Mouse (Mus musculus): ENCODE results near the gene Arhgap15. TPM values are rescaled to one million over a fixed set of nuclear protein-coding genes. Genes with fewer than 3 reads are reported as not detected.
"Not testable (repeated sequence)": the region's sequence is repeated elsewhere in the genome, so short reads cannot be mapped to it uniquely, and the experiment has no call there.

The Arhgap15 gene
- polyA plus RNA-seq, 1 experiment from 2014 or later: 0.35 TPM

DNA sequence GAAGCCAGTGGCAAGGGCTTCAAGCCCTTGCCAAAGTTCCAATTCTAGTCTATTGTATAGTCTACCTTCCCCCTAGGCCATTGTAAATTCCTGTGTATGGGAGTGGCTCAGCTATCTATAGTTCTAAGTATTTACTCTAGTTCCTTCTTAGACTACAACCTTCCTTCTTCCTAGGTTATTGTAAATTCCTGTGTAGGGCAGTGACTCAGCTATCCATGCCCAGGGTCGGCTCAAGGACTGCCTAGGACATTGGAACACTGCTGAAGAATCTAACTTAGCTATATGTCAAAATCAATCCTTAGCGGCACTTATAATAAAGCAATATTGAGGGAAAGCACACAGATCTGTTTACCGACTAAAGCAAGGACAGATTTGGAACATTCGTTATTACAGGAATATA, 13.6 kb upstream of the Arhgap15 start:
- DNase-seq (ENCODE audit: low spot score); H3K36me3 ChIP-seq (replicated peaks; ENCODE audit: control insufficient read depth, insufficient read depth, low read depth, low read length); H3K9ac ChIP-seq (replicated peaks; ENCODE audit: low read length); H3K27me3 ChIP-seq (ENCODE audit: control insufficient read depth, insufficient read depth, low read length); H3K4me2 ChIP-seq (ENCODE audit: low read depth, low read length); H3K4me3 ChIP-seq (ENCODE audit: low read depth, low read length); H3K27ac ChIP-seq (replicated peaks; ENCODE audit: low read depth, low read length); H3K9me3 ChIP-seq (replicated peaks; ENCODE audit: control insufficient read depth, low read length); ATAC-seq (replicated peaks; ENCODE audit: insufficient number of reproducible peaks, low FRiP score, low TSS enrichment, low read depth); H3K4me1 ChIP-seq (ENCODE audit: control insufficient read depth, insufficient read depth, low read length): not testable (repeated sequence)
- 89% methylated on average over 4 of the region's 4 CpGs for WGBS

DNA sequence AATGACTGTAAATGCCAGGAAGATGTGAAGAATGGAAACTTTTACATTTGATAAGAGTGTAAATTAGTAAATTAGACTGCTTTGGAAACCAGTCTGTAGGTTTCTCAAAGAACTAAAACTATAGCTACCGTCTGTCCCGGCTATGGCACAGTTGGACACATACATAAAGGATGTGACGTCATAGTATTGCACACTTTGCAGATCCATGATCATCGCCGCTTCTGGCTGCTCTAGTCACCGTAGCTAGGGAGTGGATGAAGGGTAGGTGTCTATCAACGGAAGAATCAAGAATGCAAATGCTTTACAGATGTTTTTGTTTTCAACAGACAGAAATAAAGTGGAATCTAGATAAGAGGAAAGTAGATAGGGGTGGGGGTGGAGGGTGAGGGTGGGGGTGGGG, 11.1 kb upstream of the Arhgap15 start:
- H3K9me3 ChIP-seq (replicated peaks; ENCODE audit: control insufficient read depth, low read length): no peaks in the 10 kb centered on the region
- H3K4me2 ChIP-seq (ENCODE audit: low read depth, low read length): no peak overlapping the region
- no peak overlapping the region for H3K4me3 ChIP-seq (ENCODE audit: low read depth, low read length)
- 84% methylated on average over 7 of the region's 7 CpGs for WGBS
- ATAC-seq (replicated peaks; ENCODE audit: insufficient number of reproducible peaks, low FRiP score, low TSS enrichment, low read depth) (no peak), DNase-seq (ENCODE audit: low spot score) (no peak)
- H3K4me1 ChIP-seq (ENCODE audit: control insufficient read depth, insufficient read depth, low read length): no peaks in the 10 kb centered on the region
- H3K9ac ChIP-seq (replicated peaks; ENCODE audit: low read length): no peak overlapping the region
- no peaks in the 10 kb centered on the region for H3K27me3 ChIP-seq (ENCODE audit: control insufficient read depth, insufficient read depth, low read length)
- no peak overlapping the region for H3K27ac ChIP-seq (replicated peaks; ENCODE audit: low read depth, low read length)
- no peaks in the 10 kb centered on the region for H3K36me3 ChIP-seq (replicated peaks; ENCODE audit: control insufficient read depth, insufficient read depth, low read depth, low read length)

DNA sequence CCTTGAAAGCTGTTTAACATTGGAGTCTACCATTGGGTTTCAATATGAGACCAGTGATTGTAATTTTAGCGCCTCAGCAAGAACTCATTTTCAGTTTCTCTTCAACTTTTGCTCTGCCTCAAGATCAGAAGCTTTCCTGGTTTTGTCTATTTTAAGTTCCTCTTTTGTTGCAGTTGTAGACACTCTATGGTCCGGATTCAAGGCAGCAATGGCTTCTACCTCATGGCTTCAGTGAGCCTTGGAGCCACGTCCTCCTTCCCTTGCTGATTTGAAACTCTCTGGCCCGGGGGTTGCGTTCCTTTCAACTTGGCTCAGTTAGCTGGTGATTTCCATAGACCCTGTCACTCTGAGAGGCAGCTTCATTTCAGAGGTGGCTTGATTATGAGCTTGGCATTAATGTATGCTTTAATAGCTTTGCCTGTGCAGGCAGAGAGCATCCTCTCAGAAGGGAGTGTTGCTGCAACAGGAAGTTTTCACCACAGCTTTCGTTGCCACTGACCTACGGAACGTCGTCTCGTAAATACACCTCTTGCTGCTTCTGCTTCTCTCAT, 10.0 kb upstream of the Arhgap15 start:
- Histone ChIP-seq H3K9ac (replicated peaks; ENCODE audit: low read length) (no peak overlapping the region), H3K27me3 (ENCODE audit: control insufficient read depth, insufficient read depth, low read length) (no peaks in the 10 kb centered on the region), H3K4me1 (ENCODE audit: control insufficient read depth, insufficient read depth, low read length) (no peaks in the 10 kb centered on the region), H3K4me2 (ENCODE audit: low read depth, low read length) (no peak overlapping the region), H3K4me3 (ENCODE audit: low read depth, low read length) (no peak overlapping the region), H3K9me3 (replicated peaks; ENCODE audit: control insufficient read depth, low read length) (no peaks in the 10 kb centered on the region), H3K36me3 (replicated peaks; ENCODE audit: control insufficient read depth, insufficient read depth, low read depth, low read length) (no peaks in the 10 kb centered on the region), H3K27ac (replicated peaks; ENCODE audit: low read depth, low read length) (no peak overlapping the region)
- no peak for ATAC-seq (replicated peaks; ENCODE audit: insufficient number of reproducible peaks, low FRiP score, low TSS enrichment, low read depth)
- 90% methylated on average over 10 of the region's 10 CpGs for WGBS
- no peak for DNase-seq (ENCODE audit: low spot score)

DNA sequence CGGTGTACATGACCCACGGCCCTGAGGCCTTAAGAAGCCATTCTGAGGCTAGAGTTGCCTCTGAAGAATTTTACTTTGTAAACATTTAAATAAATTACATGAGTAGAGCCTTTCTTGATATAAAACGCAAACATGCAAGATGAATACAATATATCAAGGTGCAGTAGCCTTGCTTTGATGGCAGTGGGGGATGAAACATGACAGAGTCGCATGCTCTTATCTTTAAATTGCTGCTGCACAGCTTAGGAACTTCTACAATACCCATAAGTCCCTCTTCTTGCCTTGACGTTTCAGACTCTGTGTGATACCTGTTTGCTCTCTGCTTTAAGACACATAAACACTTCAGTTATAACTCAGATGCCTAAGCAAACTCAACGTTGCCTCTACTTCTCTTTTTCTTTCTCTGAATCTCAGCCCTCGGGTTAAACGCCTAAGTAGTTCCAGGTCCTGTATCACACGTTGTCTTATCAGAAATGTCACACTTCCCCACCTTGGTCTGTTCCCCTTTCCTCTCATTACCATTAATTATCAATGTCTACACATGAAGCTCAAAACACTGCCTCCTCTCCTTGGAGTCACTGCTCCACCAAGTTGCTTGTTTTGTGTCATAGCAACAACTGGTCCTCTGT, 9.3 kb upstream of the Arhgap15 start:
- WGBS: 87% methylated on average over 9 of the region's 9 CpGs
- no peak overlapping the region for H3K9ac ChIP-seq (replicated peaks; ENCODE audit: low read length)
- ATAC-seq (replicated peaks; ENCODE audit: insufficient number of reproducible peaks, low FRiP score, low TSS enrichment, low read depth): no peak
- no peak overlapping the region for H3K4me3 ChIP-seq (ENCODE audit: low read depth, low read length)
- H3K4me1 ChIP-seq (ENCODE audit: control insufficient read depth, insufficient read depth, low read length): no peaks in the 10 kb centered on the region
- H3K27me3 ChIP-seq (ENCODE audit: control insufficient read depth, insufficient read depth, low read length): no peaks in the 10 kb centered on the region
- no peak for DNase-seq (ENCODE audit: low spot score)
- H3K27ac ChIP-seq (replicated peaks; ENCODE audit: low read depth, low read length): no peak overlapping the region
- H3K36me3 ChIP-seq (replicated peaks; ENCODE audit: control insufficient read depth, insufficient read depth, low read depth, low read length): no peaks in the 10 kb centered on the region
- H3K4me2 ChIP-seq (ENCODE audit: low read depth, low read length): no peak overlapping the region
- no peaks in the 10 kb centered on the region for H3K9me3 ChIP-seq (replicated peaks; ENCODE audit: control insufficient read depth, low read length)

DNA sequence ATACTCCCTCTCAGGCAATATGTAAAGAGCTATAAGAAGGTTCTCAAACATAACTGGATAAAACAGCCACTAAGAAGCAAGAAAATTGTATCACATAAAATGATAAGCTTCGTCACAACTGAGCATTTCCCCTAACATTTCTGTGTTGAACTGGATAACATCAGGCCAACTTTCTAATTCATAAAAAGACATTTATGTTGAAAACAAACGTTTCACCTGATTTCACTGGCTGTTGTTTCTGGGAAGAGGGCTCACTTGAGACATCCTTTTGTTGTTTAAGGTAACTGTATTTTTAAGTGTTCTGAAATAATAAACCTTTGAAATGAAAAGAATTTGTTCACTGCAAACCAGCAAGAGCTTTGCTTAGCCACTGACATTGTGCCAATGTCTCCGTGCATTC, 697 bp downstream of the Arhgap15 start:
- Histone ChIP-seq H3K9ac (replicated peaks; ENCODE audit: low read length) (no peak overlapping the region), H3K4me2 (ENCODE audit: low read depth, low read length) (no peak overlapping the region), H3K4me3 (ENCODE audit: low read depth, low read length) (no peak overlapping the region), H3K4me1 (ENCODE audit: control insufficient read depth, insufficient read depth, low read length) (no peaks in the 10 kb centered on the region), H3K36me3 (replicated peaks; ENCODE audit: control insufficient read depth, insufficient read depth, low read depth, low read length) (no peaks in the 10 kb centered on the region), H3K27ac (replicated peaks; ENCODE audit: low read depth, low read length) (no peak overlapping the region), H3K27me3 (ENCODE audit: control insufficient read depth, insufficient read depth, low read length) (no peaks in the 10 kb centered on the region), H3K9me3 (replicated peaks; ENCODE audit: control insufficient read depth, low read length) (no peaks in the 10 kb centered on the region)
- no peak for DNase-seq (ENCODE audit: low spot score)
- WGBS: 80% methylated on average over 3 of the region's 3 CpGs
- no peak for ATAC-seq (replicated peaks; ENCODE audit: insufficient number of reproducible peaks, low FRiP score, low TSS enrichment, low read depth)

GRCm38 (mm10) chr2:43755899-43756298, 7.3 kb downstream of the Arhgap15 start:
- Histone ChIP-seq H3K4me2 (ENCODE audit: low read depth, low read length) (no peak overlapping the region), H3K36me3 (replicated peaks; ENCODE audit: control insufficient read depth, insufficient read depth, low read depth, low read length) (no peaks in the 10 kb centered on the region), H3K27ac (replicated peaks; ENCODE audit: low read depth, low read length) (no peak overlapping the region), H3K9me3 (replicated peaks; ENCODE audit: control insufficient read depth, low read length) (no peaks in the 10 kb centered on the region), H3K9ac (replicated peaks; ENCODE audit: low read length) (no peak overlapping the region), H3K4me3 (ENCODE audit: low read depth, low read length) (no peak overlapping the region), H3K27me3 (ENCODE audit: control insufficient read depth, insufficient read depth, low read length) (no peaks in the 10 kb centered on the region), H3K4me1 (ENCODE audit: control insufficient read depth, insufficient read depth, low read length) (no peaks in the 10 kb centered on the region)
- ATAC-seq (replicated peaks; ENCODE audit: insufficient number of reproducible peaks, low FRiP score, low TSS enrichment, low read depth) (no peak), DNase-seq (ENCODE audit: low spot score) (no peak)
- WGBS: 92% methylated on average over 3 of the region's 3 CpGs

GRCm38 (mm10) chr2:43756626-43757025, 8.0 kb downstream of the Arhgap15 start:
- Histone ChIP-seq H3K4me2 (ENCODE audit: low read depth, low read length) (no peak overlapping the region), H3K4me3 (ENCODE audit: low read depth, low read length) (no peak overlapping the region), H3K4me1 (ENCODE audit: control insufficient read depth, insufficient read depth, low read length) (no peaks in the 10 kb centered on the region), H3K36me3 (replicated peaks; ENCODE audit: control insufficient read depth, insufficient read depth, low read depth, low read length) (no peaks in the 10 kb centered on the region), H3K27me3 (ENCODE audit: control insufficient read depth, insufficient read depth, low read length) (no peaks in the 10 kb centered on the region), H3K27ac (replicated peaks; ENCODE audit: low read depth, low read length) (no peak overlapping the region), H3K9me3 (replicated peaks; ENCODE audit: control insufficient read depth, low read length) (no peaks in the 10 kb centered on the region), H3K9ac (replicated peaks; ENCODE audit: low read length) (no peak overlapping the region)
- 77% methylated on average over 2 of the region's 2 CpGs for WGBS
- ATAC-seq (replicated peaks; ENCODE audit: insufficient number of reproducible peaks, low FRiP score, low TSS enrichment, low read depth): no peak
- no peak for DNase-seq (ENCODE audit: low spot score)

- ATAC-seq (replicated peaks; ENCODE audit: insufficient number of reproducible peaks, low FRiP score, low TSS enrichment, low read depth) (no peak), DNase-seq (ENCODE audit: low spot score) (no peak)
- Histone ChIP-seq H3K27ac (replicated peaks; ENCODE audit: low read depth, low read length) (no peak overlapping the region), H3K36me3 (replicated peaks; ENCODE audit: control insufficient read depth, insufficient read depth, low read depth, low read length) (no peaks in the 10 kb centered on the region), H3K4me2 (ENCODE audit: low read depth, low read length) (no peak overlapping the region), H3K4me3 (ENCODE audit: low read depth, low read length) (no peak overlapping the region), H3K4me1 (ENCODE audit: control insufficient read depth, insufficient read depth, low read length) (no peaks in the 10 kb centered on the region), H3K27me3 (ENCODE audit: control insufficient read depth, insufficient read depth, low read length) (no peaks in the 10 kb centered on the region), H3K9me3 (replicated peaks; ENCODE audit: control insufficient read depth, low read length) (no peaks in the 10 kb centered on the region), H3K9ac (replicated peaks; ENCODE audit: low read length) (no peak overlapping the region)
- WGBS: 85% methylated on average over 3 of the region's 3 CpGs
Observed at GRCm38 (mm10) chr2:43761735-43762134, 13.1 kb downstream of the Arhgap15 start.
